Mouse (Mus musculus) limb, embryonic 12.5 days (tissue): ENCODE data around the gene Zfp423. TPM values are rescaled to one million over a fixed set of nuclear protein-coding genes. Genes with fewer than 3 reads are reported as not detected.

Experiments
- polyA plus RNA-seq: library from polyadenylated mRNA; unstranded; fragments of >200 nt; fragmentation: Nextera tagmentation; extraction: Ambion mirVana; gene quantifications from 2 replicates; pipeline ENCODE4 v1.2.1, GENCODE M21; 2016

Gene Zfp423
- polyA plus RNA-seq, 1 experiment from 2014 or later = 40.3 TPM

Other genes with a start within 250 kb of the Zfp423 start
- gene Cnep1r1, start 159.2 kb upstream of the Zfp423 start, polyA plus RNA-seq = 58.2 and 58.5 TPM in 2 replicates
- gene Heatr3, start 178.3 kb upstream of the Zfp423 start, polyA plus RNA-seq = 55.5 and 56.2 TPM in 2 replicates
- gene Tent4b, start 239.6 kb upstream of the Zfp423 start, polyA plus RNA-seq = 10.4 and 11.9 TPM in 2 replicates